Mouse (Mus musculus) gonadal fat pad, adult 2 months (tissue): ENCODE results near the gene Tbc1d16. TPM values are rescaled to one million over a fixed set of nuclear protein-coding genes. Genes with fewer than 3 reads are reported as not detected.

Experiments
- DNase-seq: peaks from one replicate; pipeline ENCODE4 v3.0.0-alpha.2; 2012; ENCODE audit warnings: low read depth
- polyA plus RNA-seq: library from polyadenylated mRNA; depleted of rRNA; stranded (reverse); fragments of >200 nt; gene quantifications from 2 replicates; pipeline ENCODE4 v1.2.3, GENCODE M21; 2012

Tbc1d16 gene
- polyA plus RNA-seq, 1 experiment: 10.6 TPM

- DNase-seq: no peak
These were observed 83.4 kb downstream of the Tbc1d16 start for GRCm38 (mm10) chr11:119144801-119145475.

- no peak for DNase-seq
These were observed 84.8 kb downstream of the Tbc1d16 start for GRCm38 (mm10) chr11:119143376-119144002.

- no peak for DNase-seq
These were observed 85.7 kb downstream of the Tbc1d16 start for GRCm38 (mm10) chr11:119142615-119143014.

GRCm38 (mm10) chr11:119139026-119139425 lies 89.3 kb downstream of the Tbc1d16 start:
- DNase-seq: no peak

- DNase-seq: no peak
These were observed 90.1 kb downstream of the Tbc1d16 start for GRCm38 (mm10) chr11:119138205-119138604.

GRCm38 (mm10) chr11:119134586-119134985 lies 93.7 kb downstream of the Tbc1d16 start:
- DNase-seq: no peak

GRCm38 (mm10) chr11:119133437-119134221 lies 94.7 kb downstream of the Tbc1d16 start:
- no peak for DNase-seq

GRCm38 (mm10) chr11:119132198-119133035 lies 95.9 kb downstream of the Tbc1d16 start:
- no peak for DNase-seq

GRCm38 (mm10) chr11:119130081-119130765 lies 98.1 kb downstream of the Tbc1d16 start:
- DNase-seq: no peak

GRCm38 (mm10) chr11:119129281-119130058 lies 98.8 kb downstream of the Tbc1d16 start:
- DNase-seq: no peak

GRCm38 (mm10) chr11:119128668-119129280 lies 99.5 kb downstream of the Tbc1d16 start:
- DNase-seq: no peak

GRCm38 (mm10) chr11:119127686-119128473 lies 100.4 kb downstream of the Tbc1d16 start:
- peak; percentile 62 for DNase-seq

GRCm38 (mm10) chr11:119127147-119127546 lies 101.2 kb downstream of the Tbc1d16 start:
- no peak for DNase-seq

GRCm38 (mm10) chr11:119125929-119126861 lies 102.1 kb downstream of the Tbc1d16 start:
- peak; percentile 74 for DNase-seq

- DNase-seq: no peak
These were observed 103.8 kb downstream of the Tbc1d16 start for GRCm38 (mm10) chr11:119124536-119124935.

GRCm38 (mm10) chr11:119123522-119124319 lies 104.6 kb downstream of the Tbc1d16 start:
- no peak for DNase-seq

GRCm38 (mm10) chr11:119122396-119122795 lies 105.9 kb downstream of the Tbc1d16 start:
- DNase-seq: no peak
